Mouse (Mus musculus): ENCODE data around the gene Ica1l.

- TF ChIP-seq CTCF (IDR thresholded peaks at IDR 0.05; ENCODE audit: borderline replicate concordance, insufficient read depth, low read length) (no peak), POLR2A (IDR thresholded peaks at IDR 0.05; ENCODE audit: low read depth, low read length) (no peak)
Measured at GRCm38 (mm10) chr1:59942057-59942790, 100.8 kb downstream of the Ica1l start.
